Mouse (Mus musculus) v-Abl transformed pro-B cells (cell line): Measurements from ENCODE around the gene Kcng1.

Experiments
- in situ Hi-C, 2 experiments: fragments of 400-800 bp; cut with MboI; formaldehyde crosslinking; loops; one replicate each; pipeline ENCODE4 v1.15.1; 2025; ENCODE audit not compliant: unreplicated experiment in 2 of 2

Gene Kcng1

DNA sequence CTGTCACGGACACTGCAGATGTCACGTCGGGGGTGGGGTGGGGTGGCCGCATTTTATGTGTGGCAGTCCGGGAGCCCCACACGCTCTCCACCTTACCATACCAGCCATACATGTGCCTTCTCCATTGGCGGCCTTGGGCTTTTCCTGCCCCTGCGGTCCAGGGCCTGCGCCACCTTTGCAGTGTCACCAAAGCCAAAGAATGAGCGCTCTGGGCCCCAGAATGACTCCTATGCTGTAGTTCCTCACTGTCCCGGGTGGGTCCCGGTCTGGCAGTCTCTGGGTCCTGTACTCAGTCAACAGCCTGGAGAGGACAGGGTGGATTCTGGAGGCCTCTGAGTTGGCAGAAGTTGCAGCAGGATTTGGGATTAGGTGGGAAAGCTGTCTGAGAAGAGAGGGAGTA, at the start of gene Kcng1:
Gene Kcng1, minus strand, starts transcription at position 155 of the 400 bp plus-strand sequence.
- in situ Hi-C loops: no loop called here

DNA sequence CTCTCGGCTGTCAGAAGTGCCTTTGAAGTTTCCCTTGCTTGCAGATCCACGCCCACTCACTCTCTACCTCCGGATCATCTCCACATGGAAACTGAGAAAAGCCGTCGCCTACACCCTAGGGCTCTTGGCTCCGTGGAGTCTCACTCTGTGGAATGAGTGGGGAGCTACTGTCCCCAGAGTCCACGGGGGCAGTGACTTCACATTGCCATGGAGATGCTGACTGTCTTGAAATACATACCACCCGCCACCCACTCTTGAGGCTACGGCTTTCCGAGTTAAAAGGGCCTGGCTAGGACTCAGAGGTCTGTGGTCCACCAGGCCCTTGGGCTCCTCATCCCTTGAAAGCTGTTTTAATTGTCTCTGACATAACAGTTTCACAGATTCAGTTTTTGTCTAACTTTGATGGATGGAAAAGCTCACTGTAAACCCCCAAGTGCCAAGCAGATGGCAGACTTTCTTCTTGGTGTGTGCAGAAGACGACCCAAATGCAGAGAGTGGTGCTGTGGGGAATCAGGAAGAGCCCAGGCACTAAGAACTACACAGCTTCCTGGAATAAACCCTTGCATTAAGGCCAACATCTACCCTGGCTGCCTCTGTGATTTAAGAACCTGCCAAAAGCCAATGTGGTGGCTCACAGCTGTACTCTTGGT, 49.0 kb upstream of the Kcng1 start:
- in situ Hi-C loops: no loop called here

GRCm38 (mm10) chr2:168321716-168322374, 40.3 kb upstream of the Kcng1 start:
- in situ Hi-C loops: no loop called here

- in situ Hi-C loops: no loop called here
Observed at GRCm38 (mm10) chr2:168320388-168321182, 39.0 kb upstream of the Kcng1 start.

- in situ Hi-C loops: no loop called here
Observed at GRCm38 (mm10) chr2:168314646-168315446, 33.3 kb upstream of the Kcng1 start.

DNA sequence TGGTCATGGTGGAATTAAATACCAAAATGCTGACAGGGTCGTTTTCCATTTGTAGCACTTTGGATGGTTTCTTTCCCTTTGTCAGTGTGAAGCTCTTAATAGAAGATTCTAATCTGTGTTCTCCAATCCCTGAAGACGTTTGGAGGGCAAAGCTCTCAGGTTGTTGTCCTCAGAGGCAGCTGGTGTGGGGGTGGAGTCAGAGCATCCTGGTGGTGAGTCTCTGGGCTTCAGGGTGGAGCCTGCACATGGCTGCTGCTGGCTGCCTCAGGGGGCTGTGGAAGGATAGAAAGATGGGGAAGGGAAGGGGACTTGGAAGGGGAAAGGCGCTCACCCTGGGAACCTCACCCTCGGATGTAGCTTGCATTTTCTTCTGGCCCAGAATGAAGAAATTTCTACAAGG, 31.0 kb upstream of the Kcng1 start:
- in situ Hi-C loops: no loop called here

GRCm38 (mm10) chr2:168311006-168311405, 29.5 kb upstream of the Kcng1 start:
- in situ Hi-C loops: no loop called here

DNA sequence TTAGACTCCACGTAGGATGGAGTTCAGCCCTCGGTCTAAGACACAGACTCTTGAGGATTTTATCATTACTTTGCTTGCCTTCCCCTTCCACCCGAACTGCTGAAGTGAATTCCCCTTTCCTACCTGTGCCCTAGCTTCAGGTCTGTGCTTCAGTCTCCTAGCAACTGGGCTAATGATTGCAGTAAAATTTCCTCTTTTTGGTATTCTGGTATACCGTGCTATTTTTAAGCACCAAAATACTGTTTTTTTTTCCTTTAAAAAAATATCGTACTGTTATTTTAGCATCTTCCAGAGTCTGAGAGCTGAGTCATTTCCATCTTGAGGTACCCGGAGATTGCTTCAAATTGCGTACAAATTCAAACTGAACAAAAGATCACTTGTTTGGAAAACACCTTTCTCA, 27.4 kb upstream of the Kcng1 start:
- in situ Hi-C loops: no loop called here

GRCm38 (mm10) chr2:168299650-168300049, 18.1 kb upstream of the Kcng1 start:
- in situ Hi-C loops: no loop called here

- in situ Hi-C loops: no loop called here
Observed at GRCm38 (mm10) chr2:168296530-168296929, 15.0 kb upstream of the Kcng1 start.

GRCm38 (mm10) chr2:168292521-168292920, 11.0 kb upstream of the Kcng1 start:
- in situ Hi-C loops: no loop called here

- in situ Hi-C loops: no loop called here
Observed at GRCm38 (mm10) chr2:168292041-168292440, 10.5 kb upstream of the Kcng1 start.

GRCm38 (mm10) chr2:168289851-168290250, 8.3 kb upstream of the Kcng1 start:
- in situ Hi-C loops: no loop called here

GRCm38 (mm10) chr2:168289016-168289415, 7.5 kb upstream of the Kcng1 start:
- in situ Hi-C loops: no loop called here

DNA sequence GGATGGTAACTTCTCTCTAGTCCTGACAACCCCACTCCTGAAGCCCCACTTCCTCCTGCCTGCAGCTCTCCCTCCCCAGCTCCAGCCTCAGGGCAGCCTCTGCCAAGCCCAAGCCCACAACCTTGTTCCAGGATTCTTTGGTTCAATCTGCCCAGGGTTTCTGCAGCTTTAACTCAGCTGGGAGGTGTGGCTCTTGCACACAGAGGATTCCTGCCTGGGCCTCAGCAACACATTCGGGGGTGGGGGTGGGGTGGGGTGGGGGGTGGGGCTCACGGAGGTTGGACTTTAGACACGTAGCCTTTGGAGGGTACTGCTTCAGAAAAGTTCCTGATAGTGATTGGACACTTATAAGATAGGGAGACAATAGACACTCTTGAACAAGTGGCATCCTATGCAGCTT, 5.5 kb upstream of the Kcng1 start:
- in situ Hi-C loops: no loop called here

- in situ Hi-C loops: no loop called here
Observed at GRCm38 (mm10) chr2:168285143-168285542, 3.6 kb upstream of the Kcng1 start.

- in situ Hi-C loops: no loop called here
Observed at GRCm38 (mm10) chr2:168280729-168281581, 581 bp downstream of the Kcng1 start.

- in situ Hi-C loops: loop anchor here (25.0 kb wide), 1 partner anchor 663 kb away; no protein-coding TSS in a partner anchor
Observed at GRCm38 (mm10) chr2:168274374-168274935, 7.1 kb downstream of the Kcng1 start.

DNA sequence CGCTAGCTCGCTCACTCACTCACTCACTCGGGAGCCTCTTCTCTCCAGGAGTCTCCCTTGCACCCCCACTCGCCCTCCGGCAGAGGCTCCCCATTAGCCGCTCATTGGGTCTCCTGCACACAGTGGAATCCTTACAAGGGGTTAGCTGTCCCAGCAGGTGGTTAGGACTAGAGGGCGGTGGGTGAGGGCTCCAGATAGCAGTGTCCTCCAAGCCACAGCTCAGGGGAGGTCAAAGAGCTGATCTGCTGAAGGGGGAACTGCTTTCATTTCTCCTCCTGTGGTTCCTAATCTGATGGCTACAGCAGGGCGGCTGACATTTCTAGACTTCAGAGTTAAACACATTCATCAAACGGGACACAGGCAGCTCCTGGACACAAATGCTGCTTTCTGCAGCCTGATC, 8.1 kb downstream of the Kcng1 start:
- in situ Hi-C loops: loop anchor here (25.0 kb wide), 1 partner anchor 664 kb away; no protein-coding TSS in a partner anchor
